Mouse (Mus musculus) bone marrow, adult 2 months (tissue): ENCODE results near the gene Gm13694. TPM values are rescaled to one million over a fixed set of nuclear protein-coding genes. Genes with fewer than 3 reads are reported as not detected.
"Not testable (repeated sequence)": the region's sequence is repeated elsewhere in the genome, so short reads cannot be mapped to it uniquely, and the experiment has no call there.

Source experiments
- H3K27ac ChIP-seq: fragments of 200-500 bp; 2 replicates; pipeline ENCODE4 v1.5.1; 2012; ENCODE audit warnings: low read depth, mild to moderate bottlenecking, control low read depth, inconsistent platforms, low read length; ENCODE audit not compliant: control insufficient read depth, poor library complexity, insufficient read depth
- H3K4me1 ChIP-seq: fragments of 200-500 bp; 2 replicates; pipeline ENCODE4 v1.6.1; 2011; ENCODE audit warnings: low read length; ENCODE audit not compliant: control insufficient read depth, insufficient read depth
- H3K4me3 ChIP-seq: fragments of 200-500 bp; replicated peaks from 2 replicates; pipeline ENCODE3; 2011; ENCODE audit warnings: mild to moderate bottlenecking, low read depth, low read length, control low read depth; ENCODE audit not compliant: control insufficient read depth
- CTCF ChIP-seq: fragments of 200-500 bp; IDR thresholded peaks from 2 replicates; pipeline ENCODE4 v1.5.1; 2011; ENCODE audit warnings: low read length, control low read depth; ENCODE audit not compliant: control insufficient read depth, insufficient read depth
- POLR2A ChIP-seq: fragments of 200-500 bp; IDR thresholded peaks from 2 replicates; pipeline ENCODE4 v1.6.1; 2011; ENCODE audit warnings: low read depth, mild to moderate bottlenecking, control low read depth, low read length, borderline replicate concordance; ENCODE audit not compliant: control insufficient read depth
- WGBS: fragments of 180-500 bp; shearing (Covaris S2); methylation state at CpG from one replicate; pipeline ENCODE4 v1.1.7; 2018; 5-methylcytosine and 5-hydroxymethylcytosine counted together
- polyA plus RNA-seq: library from polyadenylated mRNA; stranded (reverse); fragments of >200 nt; gene quantifications from 2 replicates; pipeline ENCODE4 v1.2.4, GENCODE M21; 2011; ENCODE audit warnings: low replicate concordance; ENCODE audit not compliant: missing spikeins, insufficient read depth, insufficient read length

Gm13694 gene
- polyA plus RNA-seq, 1 experiment: not detected

- not testable (repeated sequence) for H3K4me1 ChIP-seq, H3K4me3 ChIP-seq, H3K27ac ChIP-seq
- WGBS: 62% methylated on average over 2 of the region's 3 CpGs
Measured at GRCm38 (mm10) chr2:83994526-83994925, 15.8 kb downstream of the Gm13694 start.

- H3K4me1 ChIP-seq: no peaks in the 10 kb centered on the region
- TF ChIP-seq POLR2A: no peak
- no peak for TF ChIP-seq CTCF
- 73% methylated on average over 1 of the region's 1 CpGs for WGBS
- H3K4me3 ChIP-seq: no peak overlapping the region
- no peak overlapping the region for H3K27ac ChIP-seq
Measured at GRCm38 (mm10) chr2:84008913-84009312, 30.2 kb downstream of the Gm13694 start.

GRCm38 (mm10) chr2:84009818-84010217 lies 31.1 kb downstream of the Gm13694 start:
- no peak overlapping the region for H3K4me3 ChIP-seq
- H3K27ac ChIP-seq: no peak overlapping the region
- H3K4me1 ChIP-seq: no peaks in the 10 kb centered on the region
- WGBS: 6% methylated on average over 3 of the region's 3 CpGs
- no peak for TF ChIP-seq POLR2A
- TF ChIP-seq CTCF: no peak

GRCm38 (mm10) chr2:84014572-84014971 lies 35.8 kb downstream of the Gm13694 start:
- 69% methylated on average over 6 of the region's 6 CpGs for WGBS
- no peaks in the 10 kb centered on the region; the same call in 1 of the 2 replicates for H3K4me1 ChIP-seq
- H3K27ac ChIP-seq: no peak overlapping the region
- no peak overlapping the region for H3K4me3 ChIP-seq
- TF ChIP-seq CTCF: no peak
- no peak for TF ChIP-seq POLR2A

- 79% methylated on average over 5 of the region's 5 CpGs for WGBS
- not testable (repeated sequence) for H3K4me1 ChIP-seq, H3K4me3 ChIP-seq, H3K27ac ChIP-seq
Measured at GRCm38 (mm10) chr2:84016291-84016690, 37.6 kb downstream of the Gm13694 start.

- no peaks in the 10 kb centered on the region; the same call in 1 of the 2 replicates for H3K4me1 ChIP-seq
- 20% methylated on average over 3 of the region's 3 CpGs for WGBS
- no peak overlapping the region for H3K4me3 ChIP-seq
- no peak overlapping the region for H3K27ac ChIP-seq
- TF ChIP-seq CTCF (no peak), POLR2A (no peak)
Measured at GRCm38 (mm10) chr2:84018330-84018729, 39.6 kb downstream of the Gm13694 start.

- WGBS: 24% methylated on average over 8 of the region's 8 CpGs
- H3K4me1 ChIP-seq: no peaks in the 10 kb centered on the region; the same call in 1 of the 2 replicates
- H3K27ac ChIP-seq: no peak overlapping the region
- H3K4me3 ChIP-seq: no peak overlapping the region
- TF ChIP-seq POLR2A (no peak), CTCF (no peak)
Measured at GRCm38 (mm10) chr2:84019519-84020305, 41.0 kb downstream of the Gm13694 start.

- Histone ChIP-seq H3K4me3 (no peak overlapping the region), H3K4me1 (no peaks in the 10 kb centered on the region; the same call in 1 of the 2 replicates), H3K27ac (no peak overlapping the region)
- no peak for TF ChIP-seq CTCF
- TF ChIP-seq POLR2A: no peak
- 55% methylated on average over 2 of the region's 2 CpGs for WGBS
Measured at GRCm38 (mm10) chr2:84021930-84022329, 43.2 kb downstream of the Gm13694 start.

- Histone ChIP-seq H3K4me1 (no peaks in the 10 kb centered on the region; the same call in 1 of the 2 replicates), H3K4me3 (no peak overlapping the region), H3K27ac (no peak overlapping the region)
- WGBS: 89% methylated on average over 2 of the region's 2 CpGs
- TF ChIP-seq CTCF (no peak), POLR2A (no peak)
Measured at GRCm38 (mm10) chr2:84022905-84023304, 44.2 kb downstream of the Gm13694 start.
